Mouse (Mus musculus) heart, adult 2 months (tissue): Measurements from ENCODE around the gene F830045P16Rik.
A peak's percentile ranks its signal among the peaks of the same experiment; 100 is the strongest.
"Not testable (repeated sequence)": the region's sequence is repeated elsewhere in the genome, so short reads cannot be mapped to it uniquely, and the experiment has no call there.

Experiments
- CTCF ChIP-seq: fragments of 200-600 bp; IDR thresholded peaks from 2 replicates; pipeline ENCODE4 v1.8.1; 2022; ENCODE audit warnings: antibody characterized with exemption, mild to moderate bottlenecking, moderate library complexity
- EP300 ChIP-seq: fragments of 200-500 bp; IDR thresholded peaks from 2 replicates; pipeline ENCODE4 v1.6.1; 2011; ENCODE audit warnings: low read depth, low read length, control low read depth; ENCODE audit not compliant: insufficient read depth

DNA sequence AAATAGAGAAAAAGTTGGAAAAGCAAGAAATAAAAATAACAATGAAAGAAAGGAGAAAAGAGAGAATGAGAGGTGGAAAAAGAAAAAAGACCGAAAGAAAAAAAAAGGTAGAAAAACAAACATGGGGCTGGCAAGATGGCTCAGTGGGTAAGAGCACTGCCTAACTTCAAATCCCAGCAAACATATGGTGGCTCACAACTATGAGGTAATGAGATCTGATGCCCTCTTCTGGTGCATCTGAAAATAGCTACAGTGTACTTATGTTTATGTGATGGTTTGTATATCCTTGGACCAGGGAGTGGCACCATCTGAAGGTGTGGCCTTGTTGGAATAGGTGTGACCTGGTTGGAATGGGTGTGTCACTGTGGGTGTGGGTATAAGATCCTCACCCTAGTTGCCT lies 97.6 kb downstream of the F830045P16Rik start:
- TF ChIP-seq CTCF = 0 out of 2 replicates have a peak, but pooled peaks have one; percentile 2
- not testable (repeated sequence) for TF ChIP-seq EP300
